ENCODE assay signal across 22 mouse cellular contexts in the genomic region with DNA sequence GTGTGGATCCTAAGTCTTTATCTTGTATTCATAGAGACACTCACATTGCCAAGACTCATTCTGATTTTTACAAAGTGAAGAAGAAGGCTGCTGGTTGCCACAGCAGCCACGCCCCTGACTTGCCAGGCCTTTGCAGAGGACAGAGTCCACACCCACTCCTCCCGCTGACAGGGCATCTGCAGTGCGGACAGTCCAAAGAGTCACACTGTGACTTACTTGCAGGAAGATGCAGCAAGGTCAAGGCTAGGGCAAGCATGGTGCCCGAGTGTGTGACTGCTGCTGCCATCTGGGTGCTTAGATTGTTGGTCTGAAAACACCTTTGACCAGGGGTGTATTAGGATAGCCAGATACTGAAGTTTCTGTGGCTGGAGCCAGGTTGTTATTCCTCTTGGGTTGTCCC.
DNase-seq lines count a peak whose midpoint lies in the region; ATAC-seq and TF ChIP-seq lines count a peak whose summit lies in the region.
"Had no signal": no experiment of that assay in that cellular context is flagged by ENCODE, and none has a peak within 500 bp of the region (broad histone marks: within the 10 kb centered on the region; RNA-seq: fewer than 3 reads in every experiment).

No protein-coding gene starts in this region.

- 48% methylated on average over 4 of the region's 4 CpGs for WGBS in hindbrain, postnatal 0 days
- WGBS in hindbrain, embryonic 10.5 days, result 70% methylated on average over 4 of the region's 4 CpGs
- WGBS in kidney, embryonic 16.5 days, result 71% methylated on average over 4 of the region's 4 CpGs
- 57% methylated on average over 4 of the region's 4 CpGs for WGBS in intestine, embryonic 16.5 days

- H3K4me2 ChIP-seq in hindbrain, postnatal 0 days (ENCODE audit: low read depth, low read length), result no peak overlapping the region
- no peak overlapping the region for H3K4me2 ChIP-seq in kidney, embryonic 16.5 days (replicated peaks; ENCODE audit: low read depth, low read length)
- H3K4me2 ChIP-seq in intestine, embryonic 16.5 days (ENCODE audit: low read depth, low read length), result no peak overlapping the region
- H3K4me2 ChIP-seq: forebrain, embryonic 15.5 days; hindbrain, embryonic 14.5 days; limb, embryonic 12.5 days; liver, embryonic 11.5 days; midbrain, embryonic 12.5 days had no signal

- no peaks in the 10 kb centered on the region for H3K9me3 ChIP-seq in hindbrain, postnatal 0 days (ENCODE audit: low read length)
- H3K9me3 ChIP-seq in hindbrain, embryonic 10.5 days, result no peaks in the 10 kb centered on the region
- no peaks in the 10 kb centered on the region for H3K9me3 ChIP-seq in kidney, embryonic 16.5 days (ENCODE audit: low read length)
- H3K9me3 ChIP-seq in intestine, embryonic 16.5 days (ENCODE audit: control insufficient read depth, low read length), result no peaks in the 10 kb centered on the region
- H3K9me3 ChIP-seq: embryonic facial prominence, embryonic 10.5 days; forebrain, embryonic 15.5 days; limb, embryonic 12.5 days; midbrain, embryonic 12.5 days had no signal

- H3K9ac ChIP-seq in hindbrain, postnatal 0 days (replicated peaks; ENCODE audit: low read length), result no peak overlapping the region
- H3K9ac ChIP-seq in kidney, embryonic 16.5 days (replicated peaks; ENCODE audit: low read length), result no peak overlapping the region
- H3K9ac ChIP-seq in intestine, embryonic 16.5 days (ENCODE audit: low read depth, low read length), result no peak overlapping the region
- H3K9ac ChIP-seq: forebrain, embryonic 15.5 days; hindbrain, embryonic 14.5 days; limb, embryonic 12.5 days; liver, postnatal 0 days; midbrain, embryonic 12.5 days had no signal

- no peaks in the 10 kb centered on the region for H3K4me1 ChIP-seq in hindbrain, postnatal 0 days (ENCODE audit: insufficient read depth, low read length)
- H3K4me1 ChIP-seq in hindbrain, embryonic 10.5 days (replicated peaks), result 0 out of 2 replicates have a peak, but pooled peaks cover 2% of the 10 kb centered on the region
- H3K4me1 ChIP-seq in kidney, embryonic 16.5 days (ENCODE audit: insufficient read depth, low read length), result peaks cover 4% of the 10 kb centered on the region; the same call in 1 of the 2 replicates
- H3K4me1 ChIP-seq in bone marrow macrophage, adult 2 months (ENCODE audit: control insufficient read depth, insufficient read depth, low read length), result peaks cover 23% of the 10 kb centered on the region
- no peaks in the 10 kb centered on the region for H3K4me1 ChIP-seq in intestine, embryonic 16.5 days (ENCODE audit: control insufficient read depth, insufficient read depth, low read length)
- H3K4me1 ChIP-seq: forebrain, embryonic 15.5 days; midbrain, embryonic 12.5 days had no signal

- no peak for TF ChIP-seq POLR2A in bone marrow macrophage, adult 2 months (IDR thresholded peaks at IDR 0.05; ENCODE audit: borderline replicate concordance, low read depth, low read length)

- ATAC-seq in hindbrain, postnatal 0 days, result 0 out of 2 replicates have a peak, but pooled peaks have one; percentile 29
- no peak for ATAC-seq in kidney, embryonic 16.5 days (ENCODE audit: low FRiP score, low TSS enrichment)
- ATAC-seq in intestine, embryonic 16.5 days, result peak; percentile 38; the same call in 1 of the 2 replicates
- ATAC-seq: activated CD4-positive, CD25-positive, alpha-beta regulatory T cell, adult 4 months; forebrain, embryonic 15.5 days; liver, postnatal 0 days; lung, postnatal 0 days had no signal

- H3K36me3 ChIP-seq in hindbrain, postnatal 0 days (ENCODE audit: insufficient read depth, low read length), result no peaks in the 10 kb centered on the region
- no peaks in the 10 kb centered on the region for H3K36me3 ChIP-seq in hindbrain, embryonic 10.5 days
- H3K36me3 ChIP-seq in kidney, embryonic 16.5 days (ENCODE audit: insufficient read depth, low read length), result no peaks in the 10 kb centered on the region
- H3K36me3 ChIP-seq in intestine, embryonic 16.5 days (ENCODE audit: control insufficient read depth, insufficient read depth, low read length), result no peaks in the 10 kb centered on the region
- H3K36me3 ChIP-seq: embryonic facial prominence, embryonic 10.5 days; forebrain, embryonic 15.5 days; limb, embryonic 12.5 days; midbrain, embryonic 12.5 days had no signal

- H3K4me3 ChIP-seq in hindbrain, postnatal 0 days (ENCODE audit: low read length), result no peak overlapping the region
- H3K4me3 ChIP-seq in hindbrain, embryonic 10.5 days, result no peak overlapping the region
- no peak overlapping the region for H3K4me3 ChIP-seq in kidney, embryonic 16.5 days (ENCODE audit: low read length)
- H3K4me3 ChIP-seq in bone marrow macrophage, adult 2 months (ENCODE audit: insufficient read depth, low read length), result no peak overlapping the region
- H3K4me3 ChIP-seq in intestine, embryonic 16.5 days (ENCODE audit: low read length), result no peak overlapping the region
- H3K4me3 ChIP-seq: embryonic facial prominence, embryonic 10.5 days; forebrain, embryonic 15.5 days; layer of hippocampus, adult 2 months; limb, embryonic 12.5 days; midbrain, embryonic 12.5 days had no signal

- no peaks in the 10 kb centered on the region for H3K27me3 ChIP-seq in hindbrain, postnatal 0 days (ENCODE audit: insufficient read depth, low read length)
- no peaks in the 10 kb centered on the region for H3K27me3 ChIP-seq in hindbrain, embryonic 10.5 days (ENCODE audit: insufficient read depth, poor library complexity, severe bottlenecking)
- no peaks in the 10 kb centered on the region for H3K27me3 ChIP-seq in kidney, embryonic 16.5 days (ENCODE audit: insufficient read depth, low read length)
- H3K27me3 ChIP-seq in intestine, embryonic 16.5 days (replicated peaks; ENCODE audit: control insufficient read depth, insufficient read depth, low read length), result no peaks in the 10 kb centered on the region
- H3K27me3 ChIP-seq: forebrain, embryonic 15.5 days; limb, embryonic 12.5 days; midbrain, embryonic 12.5 days had no signal

- no peak for DNase-seq in hindbrain, postnatal 0 days (ENCODE audit: low spot score)
- DNase-seq in hindbrain, embryonic 10.5 days (ENCODE audit: low spot score), result no peak
- peak; percentile 12 for DNase-seq in kidney, postnatal 14 days
- DNase-seq in urinary bladder, postnatal 36 days (ENCODE audit: low spot score in 2 of 2), result no peak
- DNase-seq: adrenal gland, adult 8-10 months; cerebellum, adult 8-10 months; gastrocnemius, postnatal 10 days; liver, postnatal 0 days; right cerebral cortex, postnatal 25 days; thymus, postnatal 14 days had no signal

- H3K27ac ChIP-seq in hindbrain, postnatal 0 days, result no peak overlapping the region
- no peak overlapping the region for H3K27ac ChIP-seq in hindbrain, embryonic 10.5 days
- no peak overlapping the region for H3K27ac ChIP-seq in kidney, embryonic 16.5 days (ENCODE audit: low read length)
- peak overlapping the region; percentile 30 for H3K27ac ChIP-seq in bone marrow macrophage, adult 2 months (ENCODE audit: insufficient read depth, low read depth, low read length)
- no peak overlapping the region for H3K27ac ChIP-seq in intestine, embryonic 16.5 days (ENCODE audit: low read length)
- H3K27ac ChIP-seq: embryonic facial prominence, embryonic 10.5 days; forebrain, embryonic 15.5 days; hindbrain, embryonic 14.5 days; layer of hippocampus, adult 2 months; limb, embryonic 12.5 days; midbrain, embryonic 12.5 days had no signal

- no peak for TF ChIP-seq CTCF in hindbrain, postnatal 0 days (IDR thresholded peaks at IDR 0.05; ENCODE audit: low read depth)
- no peak for TF ChIP-seq CTCF in bone marrow macrophage, adult 2 months (IDR thresholded peaks at IDR 0.05; ENCODE audit: low read depth, low read length)
